9 mouse cellular contexts compared by ENCODE assay signal in the genomic region with DNA sequence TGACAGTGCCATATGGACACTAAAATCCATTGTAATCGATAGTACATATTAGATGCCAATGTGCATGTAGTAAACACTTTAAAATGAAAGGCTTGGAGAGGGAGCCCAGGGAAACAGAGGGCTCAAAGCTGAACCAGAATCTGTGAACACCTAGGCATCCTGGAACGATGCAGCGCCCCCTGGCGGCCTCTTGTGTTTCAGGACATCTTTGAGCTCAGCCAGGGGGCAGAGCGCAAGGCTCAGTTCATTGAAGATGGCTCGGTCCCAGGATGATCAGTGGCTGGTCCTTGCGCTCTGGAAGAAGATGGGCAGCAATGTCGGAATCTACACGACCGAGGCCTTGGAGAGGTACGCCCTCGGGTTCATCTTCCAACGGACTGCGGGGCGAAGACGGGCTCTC. TPM values are rescaled to one million over a fixed set of nuclear protein-coding genes. Genes with fewer than 3 reads are reported as not detected.
A peak's percentile ranks its signal among the peaks of the same experiment; 100 is the strongest.
DNase-seq lines count a peak whose midpoint lies in the region; ATAC-seq and TF ChIP-seq lines count a peak whose summit lies in the region.
"Not testable (repeated sequence)": the region's sequence is repeated elsewhere in the genome, so short reads cannot be mapped to it uniquely, and the experiment has no call there.
"Had no signal": no experiment of that assay in that cellular context is flagged by ENCODE, and none has a peak within 500 bp of the region (broad histone marks: within the 10 kb centered on the region; RNA-seq: fewer than 3 reads in every experiment).

TSS of gene Hbq1a (plus strand) at position 205 of the 400 bp plus-strand sequence.

- peak; percentile 88 for TF ChIP-seq CTCF in forebrain, postnatal 0 days (IDR thresholded peaks at IDR 0.05; ENCODE audit: low read depth)
- peak; percentile 86 for TF ChIP-seq CTCF in layer of hippocampus, adult 2 months (conservative IDR thresholded peaks at IDR 0.05)

- DNase-seq in ES-E14 (ENCODE audit: low read depth, low spot score): not testable (repeated sequence)
- DNase-seq in cerebellum, adult 9-10 months: peak; percentile 70
- DNase-seq in forebrain, postnatal 0 days: peak; percentile 71
- peak; percentile 64 for DNase-seq in hindbrain, embryonic 10.5 days (ENCODE audit: low spot score)
- DNase-seq in layer of hippocampus, adult 2 months (ENCODE audit: low spot score in 2 of 2): peak; percentile 53 to 71
- peak; percentile 65 for DNase-seq in neural tube, embryonic 10.5 days (ENCODE audit: extremely low spot score, low spot score)
- peak; percentile 43 for DNase-seq in splenic B cell, adult 2 months (ENCODE audit: low read depth, low spot score)

- H3K4me1 ChIP-seq in ES-E14 (ENCODE audit: control insufficient read depth in 2 of 2, insufficient read depth in 2 of 2, low read length in 2 of 2, poor library complexity in 1 of 2); forebrain, postnatal 0 days (ENCODE audit: insufficient read depth); hindbrain, embryonic 10.5 days (replicated peaks): not testable (repeated sequence)
- peaks cover 32% of the 10 kb centered on the region for H3K4me1 ChIP-seq in liver, embryonic 15.5 days (replicated peaks)

- H3K4me2 ChIP-seq in forebrain, postnatal 0 days (ENCODE audit: low read depth): peak within 1 kb of the TSS; percentile 42
- peak within 1 kb of the TSS; percentile 68 for H3K4me2 ChIP-seq in liver, embryonic 15.5 days

- not testable (repeated sequence) for H3K27ac ChIP-seq in ES-E14 (ENCODE audit: insufficient read depth, low read depth, low read length, poor library complexity, severe bottlenecking); forebrain, postnatal 0 days (ENCODE audit: low read depth, low read length); hindbrain, embryonic 10.5 days; layer of hippocampus, adult 2 months
- H3K27ac ChIP-seq in liver, embryonic 15.5 days (replicated peaks): peak within 1 kb of the TSS; percentile 88

- not testable (repeated sequence) for H3K27me3 ChIP-seq in forebrain, postnatal 0 days (ENCODE audit: insufficient read depth, low read length); splenic B cell, adult 2 months (ENCODE audit: control insufficient read depth, insufficient read depth, low read length, poor library complexity, severe bottlenecking)
- H3K27me3 ChIP-seq in hindbrain, embryonic 10.5 days (ENCODE audit: insufficient read depth, poor library complexity, severe bottlenecking): peaks cover 21% of the 10 kb centered on the region
- H3K27me3 ChIP-seq in liver, embryonic 15.5 days: peaks cover 36% of the 10 kb centered on the region

- peak; percentile 76 for ATAC-seq in forebrain, postnatal 0 days
- ATAC-seq in liver, embryonic 15.5 days (ENCODE audit: insufficient read depth): not testable (repeated sequence)

- H3K4me3 ChIP-seq in ES-E14 (ENCODE audit: insufficient read depth in 1 of 2, low read depth in 1 of 2, low read length in 2 of 2, poor library complexity in 1 of 2, severe bottlenecking in 1 of 2): peak within 1 kb of the TSS; percentile 22 to 49; a peak in 3 of 4 replicates
- H3K4me3 ChIP-seq in forebrain, postnatal 0 days (ENCODE audit: low read depth, low read length): peak within 1 kb of the TSS; percentile 20; the same call in 1 of the 2 replicates
- peak within 1 kb of the TSS; percentile 32 for H3K4me3 ChIP-seq in hindbrain, embryonic 10.5 days
- peak within 1 kb of the TSS; percentile 18; the same call in 1 of the 2 replicates for H3K4me3 ChIP-seq in layer of hippocampus, adult 2 months
- peak within 1 kb of the TSS; percentile 53 for H3K4me3 ChIP-seq in liver, embryonic 15.5 days (replicated peaks)

- H3K9ac ChIP-seq in ES-E14 (ENCODE audit: insufficient read depth, low read depth, low read length, poor library complexity, severe bottlenecking): 0 out of 2 replicates have a peak within 1 kb of the TSS, but pooled peaks have one; percentile 6
- H3K9ac ChIP-seq in forebrain, postnatal 0 days: not testable (repeated sequence)
- peak within 1 kb of the TSS; percentile 54 for H3K9ac ChIP-seq in liver, embryonic 15.5 days

- H3K9me3 ChIP-seq in ES-E14 (ENCODE audit: control insufficient read depth, insufficient read depth, low read depth, low read length); forebrain, postnatal 0 days (ENCODE audit: low read length); hindbrain, embryonic 10.5 days; liver, embryonic 15.5 days (replicated peaks): not testable (repeated sequence)

- in situ Hi-C loops in ES-E14 (cut with MboI; ENCODE audit: low sequenced_read_pairs in 2 of 2, unreplicated experiment in 2 of 2): not testable (repeated sequence)

- 6% methylated on average over 16 of the region's 16 CpGs for WGBS in forebrain, postnatal 0 days
- 6% methylated on average over 16 of the region's 16 CpGs for WGBS in hindbrain, embryonic 10.5 days
- WGBS in liver, embryonic 15.5 days (ENCODE audit: insufficient replicate concordance): 7% methylated on average over 16 of the region's 16 CpGs

- H3K36me3 ChIP-seq in ES-E14 (ENCODE audit: control insufficient read depth, insufficient read depth, low read length, poor library complexity, severe bottlenecking); forebrain, postnatal 0 days (ENCODE audit: insufficient read depth); hindbrain, embryonic 10.5 days; splenic B cell, adult 2 months (ENCODE audit: control insufficient read depth, insufficient read depth, low read length, poor library complexity, severe bottlenecking): not testable (repeated sequence)
- peaks cover 37% of the 10 kb centered on the region for H3K36me3 ChIP-seq in liver, embryonic 15.5 days (replicated peaks)

RNA-seq across cellular contexts. Expression of gene Hbq1a, which starts in this region (rescaled TPM):
- total RNA-seq in ES-E14 (2012; rRNA removed): 0.95 TPM in 1 of 2 replicates, not detected in the other
- 1.3 and 1.6 TPM in 2 replicates for total RNA-seq in forebrain, postnatal 0 days (2014; rRNA removed)
- polyA plus RNA-seq in forebrain, postnatal 0 days (2015; fragmentation: Nextera tagmentation; extraction: Ambion mirVana): 2.3 and 2.6 TPM in 2 replicates
- polyA plus RNA-seq in hindbrain, embryonic 10.5 days (2016; fragmentation: Nextera tagmentation; extraction: Ambion mirVana): not detected in 2 replicates
- total RNA-seq in layer of hippocampus, adult 2 months (2021): 1 to 10 TPM; 1.1 to 1.8 TPM
- polyA plus RNA-seq in liver, embryonic 15.5 days (2015; fragmentation: Nextera tagmentation; extraction: Ambion mirVana): 7.3 and 8.0 TPM in 2 replicates
- polyA plus RNA-seq: activated CD4-positive, CD25-positive, alpha-beta regulatory T cell, adult 4 months had no signal

Comparison
In these comparisons a context has a peak if more than half of its experiments do, and no peak if none do; other contexts are left out.
1. Peak in DNase-seq and H3K4me3 ChIP-seq in hindbrain, embryonic 10.5 days; RNA of the gene not detected or under 1 TPM.